Mouse (Mus musculus): ENCODE data around the gene Slc7a6os. TPM values are rescaled to one million over a fixed set of nuclear protein-coding genes. Genes with fewer than 3 reads are reported as not detected.
"Not testable (repeated sequence)": the region's sequence is repeated elsewhere in the genome, so short reads cannot be mapped to it uniquely, and the experiment has no call there.

Gene Slc7a6os
- polyA plus RNA-seq, 1 experiment from 2014 or later: 25.5 TPM

GRCm38 (mm10) chr8:106219620-106220019 is 8.9 kb upstream of the Slc7a6os start:
- Histone ChIP-seq H3K4me3 (replicated peaks; ENCODE audit: low read length) (no peak overlapping the region), H3K27ac (ENCODE audit: low read length) (no peak overlapping the region), H3K27me3 (ENCODE audit: control insufficient read depth, insufficient read depth, low read length) (no peaks in the 10 kb centered on the region), H3K9ac (ENCODE audit: low read length) (no peak overlapping the region), H3K36me3 (ENCODE audit: control insufficient read depth, insufficient read depth, low read length) (peaks cover 13% of the 10 kb centered on the region), H3K4me1 (ENCODE audit: control insufficient read depth, insufficient read depth, low read length) (no peaks in the 10 kb centered on the region), H3K4me2 (ENCODE audit: low read depth, low read length) (no peak overlapping the region), H3K9me3 (replicated peaks; ENCODE audit: control insufficient read depth, low read length) (no peaks in the 10 kb centered on the region)
- WGBS: 87% methylated on average over 3 of the region's 3 CpGs
- ATAC-seq (ENCODE audit: insufficient read depth, low FRiP score): no peak

- H3K27me3 ChIP-seq (ENCODE audit: control insufficient read depth, insufficient read depth, low read length): no peaks in the 10 kb centered on the region
- peaks cover 8% of the 10 kb centered on the region for H3K4me1 ChIP-seq (ENCODE audit: control insufficient read depth, insufficient read depth, low read length)
- H3K27ac ChIP-seq (ENCODE audit: low read length): no peak overlapping the region
- WGBS: 90% methylated on average over 3 of the region's 3 CpGs
- no peak overlapping the region for H3K9ac ChIP-seq (ENCODE audit: low read length)
- ATAC-seq (ENCODE audit: insufficient read depth, low FRiP score): no peak
- H3K36me3 ChIP-seq (ENCODE audit: control insufficient read depth, insufficient read depth, low read length): peaks cover 10% of the 10 kb centered on the region; the same call in 1 of the 2 replicates
- no peak overlapping the region for H3K4me2 ChIP-seq (ENCODE audit: low read depth, low read length)
- H3K4me3 ChIP-seq (replicated peaks; ENCODE audit: low read length): no peak overlapping the region
- no peaks in the 10 kb centered on the region for H3K9me3 ChIP-seq (replicated peaks; ENCODE audit: control insufficient read depth, low read length)
Measured at GRCm38 (mm10) chr8:106213959-106214358, 3.2 kb upstream of the Slc7a6os start.

DNA sequence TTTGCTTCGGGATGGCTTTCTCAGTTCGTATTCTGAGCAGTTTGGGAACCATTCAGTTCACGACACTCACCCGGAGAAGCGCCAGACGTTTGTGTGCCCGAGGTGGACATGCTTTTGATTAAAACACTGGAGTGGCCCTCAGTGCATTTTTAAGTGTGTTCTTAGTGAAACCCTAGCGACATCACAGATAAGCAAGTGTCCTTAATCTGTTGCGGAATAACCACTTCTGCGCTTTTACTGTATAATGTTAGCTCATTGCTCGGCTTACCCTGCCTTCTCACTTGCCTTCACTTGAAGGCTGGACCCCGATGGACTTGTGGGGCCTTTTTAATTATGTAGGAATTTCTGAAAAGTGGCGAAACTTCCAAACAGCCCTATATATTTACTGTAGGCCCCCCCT is 686 bp upstream of the Slc7a6os start:
- Histone ChIP-seq H3K4me2 (ENCODE audit: low read depth, low read length) (peak overlapping the region; percentile 83), H3K9me3 (replicated peaks; ENCODE audit: control insufficient read depth, low read length) (no peaks in the 10 kb centered on the region), H3K4me3 (replicated peaks; ENCODE audit: low read length) (peak overlapping the region; percentile 96), H3K4me1 (ENCODE audit: control insufficient read depth, insufficient read depth, low read length) (peaks cover 8% of the 10 kb centered on the region), H3K27me3 (ENCODE audit: control insufficient read depth, insufficient read depth, low read length) (no peaks in the 10 kb centered on the region), H3K9ac (ENCODE audit: low read length) (peak overlapping the region; percentile 95), H3K36me3 (ENCODE audit: control insufficient read depth, insufficient read depth, low read length) (peaks cover 6% of the 10 kb centered on the region; the same call in 1 of the 2 replicates), H3K27ac (ENCODE audit: low read length) (peak overlapping the region; percentile 89)
- ATAC-seq (ENCODE audit: insufficient read depth, low FRiP score): no peak
- WGBS: 4% methylated on average over 13 of the region's 13 CpGs

DNA sequence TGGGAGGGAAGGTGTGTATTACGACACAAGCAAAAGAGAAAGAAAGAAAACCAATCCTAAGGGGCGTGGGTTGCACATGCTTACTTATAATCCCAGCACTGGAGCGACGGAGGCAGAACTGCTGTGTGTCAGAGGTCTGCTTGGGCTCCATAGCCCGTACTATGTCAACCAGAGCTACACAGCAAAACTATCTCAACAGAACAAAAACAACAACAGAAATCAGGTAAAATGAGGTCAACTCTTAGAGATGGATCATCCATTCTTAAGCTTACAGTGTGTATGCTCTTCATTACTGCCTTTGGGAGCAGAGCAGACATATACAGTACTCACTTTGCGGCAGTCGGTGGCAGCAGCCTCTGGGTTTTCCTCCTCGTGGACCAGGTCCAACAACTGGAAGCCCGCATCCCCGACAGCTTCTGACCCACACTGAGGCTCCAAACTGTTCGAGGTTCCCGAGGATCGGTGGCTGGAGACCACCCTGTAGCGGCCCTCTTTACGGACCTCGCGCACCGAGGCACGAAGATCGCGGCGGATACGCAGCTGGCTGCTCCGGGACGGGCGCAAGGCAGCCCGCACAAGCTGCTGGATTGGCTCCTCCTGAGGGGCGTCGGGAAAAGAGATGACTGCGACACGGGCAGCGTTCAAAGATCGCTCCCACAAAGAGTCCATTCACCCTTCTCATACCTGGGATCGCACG is 552 bp downstream of the Slc7a6os start:
- no peaks in the 10 kb centered on the region for H3K27me3 ChIP-seq (ENCODE audit: control insufficient read depth, insufficient read depth, low read length)
- H3K4me3 ChIP-seq (replicated peaks; ENCODE audit: low read length): peak overlapping the region; percentile 96
- no peaks in the 10 kb centered on the region for H3K9me3 ChIP-seq (replicated peaks; ENCODE audit: control insufficient read depth, low read length)
- peak overlapping the region; percentile 89 for H3K27ac ChIP-seq (ENCODE audit: low read length)
- H3K9ac ChIP-seq (ENCODE audit: low read length): peak overlapping the region; percentile 95
- peak; percentile 48 for ATAC-seq (ENCODE audit: insufficient read depth, low FRiP score)
- peak overlapping the region; percentile 85 for H3K4me2 ChIP-seq (ENCODE audit: low read depth, low read length)
- peaks cover 8% of the 10 kb centered on the region for H3K4me1 ChIP-seq (ENCODE audit: control insufficient read depth, insufficient read depth, low read length)
- WGBS: under 1% methylated on average over 35 of the region's 35 CpGs
- peaks cover 6% of the 10 kb centered on the region; the same call in 1 of the 2 replicates for H3K36me3 ChIP-seq (ENCODE audit: control insufficient read depth, insufficient read depth, low read length)

DNA sequence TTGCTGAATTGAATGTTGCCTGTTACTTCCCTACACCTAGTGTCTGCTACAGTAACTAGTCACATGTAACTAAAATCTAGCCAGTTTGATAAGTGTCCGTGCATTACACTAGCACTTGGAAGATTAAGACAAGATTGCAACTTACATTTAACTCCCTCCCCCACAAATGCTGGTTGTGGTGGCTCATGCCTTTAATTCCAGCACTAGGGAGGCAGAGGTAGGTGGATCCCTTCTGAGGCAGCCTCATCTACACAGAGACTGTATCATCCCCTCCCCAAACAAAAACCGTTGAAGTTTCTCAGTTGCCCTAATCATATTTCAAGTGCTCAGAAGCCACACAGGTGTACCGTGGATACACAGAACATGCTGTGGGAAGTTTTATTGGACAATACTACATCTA is 11.1 kb downstream of the Slc7a6os start:
- WGBS: 79% methylated on average over 3 of the region's 3 CpGs
- H3K4me1 ChIP-seq (ENCODE audit: control insufficient read depth, insufficient read depth, low read length); H3K4me3 ChIP-seq (replicated peaks; ENCODE audit: low read length); ATAC-seq (ENCODE audit: insufficient read depth, low FRiP score); H3K27me3 ChIP-seq (ENCODE audit: control insufficient read depth, insufficient read depth, low read length); H3K27ac ChIP-seq (ENCODE audit: low read length); H3K4me2 ChIP-seq (ENCODE audit: low read depth, low read length); H3K9ac ChIP-seq (ENCODE audit: low read length); H3K9me3 ChIP-seq (replicated peaks; ENCODE audit: control insufficient read depth, low read length): not testable (repeated sequence)
- peaks cover 13% of the 10 kb centered on the region; the same call in 1 of the 2 replicates for H3K36me3 ChIP-seq (ENCODE audit: control insufficient read depth, insufficient read depth, low read length)

- no peaks in the 10 kb centered on the region for H3K9me3 ChIP-seq (replicated peaks; ENCODE audit: control insufficient read depth, low read length)
Measured at GRCm38 (mm10) chr8:106198741-106199140, 12.0 kb downstream of the Slc7a6os start.

DNA sequence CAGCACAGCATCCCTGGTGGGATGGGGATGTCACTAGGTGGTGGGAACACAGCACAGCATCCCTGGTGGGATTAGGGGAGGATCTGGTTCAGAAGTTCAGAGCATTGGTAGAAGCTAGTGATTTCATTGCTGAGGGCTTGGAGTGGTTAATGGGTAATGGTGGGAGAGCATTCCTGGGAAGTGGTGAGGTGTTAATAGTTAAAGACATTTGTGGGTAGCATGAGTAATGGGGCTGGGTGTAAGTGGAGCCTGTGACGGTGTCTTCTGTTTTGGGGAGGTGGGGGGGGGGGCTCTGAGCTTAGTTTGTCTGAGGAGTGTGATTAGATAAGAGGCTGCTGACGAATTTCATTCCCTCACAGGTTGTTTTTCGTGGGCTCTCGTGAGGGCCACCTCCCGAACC is 16.7 kb downstream of the Slc7a6os start:
- ATAC-seq (ENCODE audit: insufficient read depth, low FRiP score): no peak
- no peak overlapping the region for H3K27ac ChIP-seq (ENCODE audit: low read length)
- H3K4me2 ChIP-seq (ENCODE audit: low read depth, low read length): no peak overlapping the region
- no peaks in the 10 kb centered on the region for H3K9me3 ChIP-seq (replicated peaks; ENCODE audit: control insufficient read depth, low read length)
- H3K4me1 ChIP-seq (ENCODE audit: control insufficient read depth, insufficient read depth, low read length): no peaks in the 10 kb centered on the region
- H3K36me3 ChIP-seq (ENCODE audit: control insufficient read depth, insufficient read depth, low read length): peaks cover 5% of the 10 kb centered on the region; the same call in 1 of the 2 replicates
- H3K27me3 ChIP-seq (ENCODE audit: control insufficient read depth, insufficient read depth, low read length): no peaks in the 10 kb centered on the region
- H3K9ac ChIP-seq (ENCODE audit: low read length): no peak overlapping the region
- 66% methylated on average over 5 of the region's 5 CpGs for WGBS
- H3K4me3 ChIP-seq (replicated peaks; ENCODE audit: low read length): no peak overlapping the region

More at GRCm38 (mm10) chr8:106198741-106199140, 12.0 kb downstream of the Slc7a6os start:
- Histone ChIP-seq H3K4me2 (ENCODE audit: low read depth, low read length) (no peak overlapping the region), H3K36me3 (ENCODE audit: control insufficient read depth, insufficient read depth, low read length) (peaks cover 8% of the 10 kb centered on the region; the same call in 1 of the 2 replicates), H3K27me3 (ENCODE audit: control insufficient read depth, insufficient read depth, low read length) (no peaks in the 10 kb centered on the region), H3K4me1 (ENCODE audit: control insufficient read depth, insufficient read depth, low read length) (no peaks in the 10 kb centered on the region), H3K4me3 (replicated peaks; ENCODE audit: low read length) (no peak overlapping the region), H3K27ac (ENCODE audit: low read length) (no peak overlapping the region), H3K9ac (ENCODE audit: low read length) (no peak overlapping the region)
- peak; percentile 10; the same call in 1 of the 2 replicates for ATAC-seq (ENCODE audit: insufficient read depth, low FRiP score)
- 8% methylated on average over 1 of the region's 1 CpGs for WGBS

- H3K4me3 ChIP-seq (replicated peaks; ENCODE audit: low read length): no peak overlapping the region
- no peaks in the 10 kb centered on the region for H3K4me1 ChIP-seq (ENCODE audit: control insufficient read depth, insufficient read depth, low read length)
- no peaks in the 10 kb centered on the region for H3K27me3 ChIP-seq (ENCODE audit: control insufficient read depth, insufficient read depth, low read length)
- peaks cover 5% of the 10 kb centered on the region; the same call in 1 of the 2 replicates for H3K36me3 ChIP-seq (ENCODE audit: control insufficient read depth, insufficient read depth, low read length)
- 79% methylated on average over 6 of the region's 6 CpGs for WGBS
- H3K9me3 ChIP-seq (replicated peaks; ENCODE audit: control insufficient read depth, low read length): no peaks in the 10 kb centered on the region
- no peak overlapping the region for H3K27ac ChIP-seq (ENCODE audit: low read length)
- ATAC-seq (ENCODE audit: insufficient read depth, low FRiP score): no peak
- H3K4me2 ChIP-seq (ENCODE audit: low read depth, low read length): no peak overlapping the region
- no peak overlapping the region for H3K9ac ChIP-seq (ENCODE audit: low read length)
Measured at GRCm38 (mm10) chr8:106193162-106193561, 17.6 kb downstream of the Slc7a6os start.

DNA sequence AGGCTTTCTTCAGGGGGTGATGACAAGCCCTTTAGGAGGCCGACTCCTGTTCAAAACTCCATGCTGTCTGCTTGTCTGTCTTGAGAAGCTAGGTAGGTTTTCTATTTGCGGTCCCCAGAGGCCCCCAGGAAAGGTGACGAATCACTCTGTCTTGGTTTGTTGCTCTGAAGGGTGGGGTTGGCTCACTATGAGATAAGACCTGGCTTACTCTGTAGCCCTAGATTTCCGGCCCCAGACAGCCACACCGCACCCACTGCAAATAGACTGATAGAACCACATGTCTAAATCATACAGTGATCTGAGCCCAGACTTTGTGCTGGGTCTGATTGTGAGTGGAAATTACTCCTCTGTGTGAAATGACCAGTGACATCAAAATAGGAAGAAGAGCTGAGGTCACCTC is 19.1 kb downstream of the Slc7a6os start:
- no peaks in the 10 kb centered on the region for H3K4me1 ChIP-seq (ENCODE audit: control insufficient read depth, insufficient read depth, low read length)
- peaks cover 1% of the 10 kb centered on the region; the same call in 1 of the 2 replicates for H3K36me3 ChIP-seq (ENCODE audit: control insufficient read depth, insufficient read depth, low read length)
- peak; percentile 72; the same call in 1 of the 2 replicates for ATAC-seq (ENCODE audit: insufficient read depth, low FRiP score)
- no peak overlapping the region for H3K4me2 ChIP-seq (ENCODE audit: low read depth, low read length)
- no peaks in the 10 kb centered on the region for H3K27me3 ChIP-seq (ENCODE audit: control insufficient read depth, insufficient read depth, low read length)
- no peak overlapping the region for H3K27ac ChIP-seq (ENCODE audit: low read length)
- H3K9me3 ChIP-seq (replicated peaks; ENCODE audit: control insufficient read depth, low read length): no peaks in the 10 kb centered on the region
- H3K9ac ChIP-seq (ENCODE audit: low read length): no peak overlapping the region
- H3K4me3 ChIP-seq (replicated peaks; ENCODE audit: low read length): no peak overlapping the region
- 56% methylated on average over 5 of the region's 5 CpGs for WGBS
